17 mouse cellular contexts compared by ENCODE assay signal in genomic region chr19:32980142-32980541, GRCm38 (mm10).
"Had no signal": no experiment of that assay in that cellular context is flagged by ENCODE, and none has a peak within 500 bp of the region (broad histone marks: within the 10 kb centered on the region; RNA-seq: fewer than 3 reads in every experiment).

No protein-coding gene starts in this region.

- H3K4me1 ChIP-seq: limb, embryonic 10.5 days; liver, embryonic 12.5 days; liver, embryonic 15.5 days had no signal

- H3K9me3 ChIP-seq: limb, embryonic 10.5 days; limb, embryonic 13.5 days; liver, embryonic 12.5 days; liver, embryonic 15.5 days had no signal

- H3K9ac ChIP-seq: limb, embryonic 13.5 days; liver, embryonic 12.5 days; liver, embryonic 15.5 days had no signal

- H3K27me3 ChIP-seq: limb, embryonic 13.5 days; liver, embryonic 12.5 days; liver, embryonic 15.5 days had no signal

- H3K4me3 ChIP-seq: limb, embryonic 10.5 days; limb, embryonic 13.5 days; liver, embryonic 12.5 days; liver, embryonic 15.5 days had no signal

- ATAC-seq: liver, embryonic 12.5 days had no signal

- H3K36me3 ChIP-seq: limb, embryonic 10.5 days; limb, embryonic 13.5 days; liver, embryonic 12.5 days; liver, embryonic 15.5 days had no signal

- DNase-seq: kidney, adult 18-20 months; kidney, adult 9 months; kidney, postnatal 10 days; kidney, postnatal 4 days; liver; lung, adult 2 months; lung, postnatal 14 days; lung, postnatal 4 days; midbrain, embryonic 14.5 days; thymus, adult 2 months; thymus, postnatal 14 days; thymus, postnatal 4 days had no signal

- H3K4me2 ChIP-seq: limb, embryonic 13.5 days; liver, embryonic 12.5 days; liver, embryonic 15.5 days; midbrain, embryonic 11.5 days had no signal

- H3K27ac ChIP-seq: limb, embryonic 10.5 days; limb, embryonic 13.5 days; liver, embryonic 12.5 days; liver, embryonic 15.5 days had no signal
